Mouse (Mus musculus) left cerebral cortex, postnatal 25 days (tissue): ENCODE results near the gene Hectd4. TPM values are rescaled to one million over a fixed set of nuclear protein-coding genes. Genes with fewer than 3 reads are reported as not detected.
A peak's percentile ranks its signal among the peaks of the same experiment; 100 is the strongest.
"Not testable (repeated sequence)": the region's sequence is repeated elsewhere in the genome, so short reads cannot be mapped to it uniquely, and the experiment has no call there.

Experiments used
- DNase-seq, 2 experiments: peaks; one replicate each; pipeline ENCODE4 v3.0.0; 2022; ENCODE audit warnings: low spot score in 2 of 2, mixed read lengths in 1 of 2
- intact Hi-C: fragments of 180-260 bp; cut with DNase I; formaldehyde crosslinking; loops from one replicate; pipeline ENCODE4 v1.15.1; 2025
- total RNA-seq, 2 experiments: library from RNA; stranded (reverse); gene quantifications; 2 replicates each; pipeline ENCODE4 v1.2.3; 2021

Hectd4 gene
- total RNA-seq, 2 experiments from 2014 or later, result 183 to 193 TPM

GRCm38 (mm10) chr5:121330154-121330816 is 110.3 kb downstream of the Hectd4 start:
- DNase-seq, intact Hi-C loops: not testable (repeated sequence)

- intact Hi-C loops, result no loop called here
- no peak for DNase-seq
Observed at GRCm38 (mm10) chr5:121331731-121332130, 111.7 kb downstream of the Hectd4 start.

- no peak for DNase-seq
- intact Hi-C loops, result no loop called here
Observed at GRCm38 (mm10) chr5:121333976-121334375, 114.0 kb downstream of the Hectd4 start.

- intact Hi-C loops, result no loop called here
- DNase-seq, result no peak
Observed at GRCm38 (mm10) chr5:121334454-121334853, 114.4 kb downstream of the Hectd4 start.

GRCm38 (mm10) chr5:121335426-121335825 is 115.4 kb downstream of the Hectd4 start:
- intact Hi-C loops, result no loop called here
- DNase-seq, result no peak

- peak in 1 of 2 experiments; percentile 58 for DNase-seq
- intact Hi-C loops, result no loop called here
Observed at GRCm38 (mm10) chr5:121336009-121336408, 116.0 kb downstream of the Hectd4 start.

GRCm38 (mm10) chr5:121336776-121337175 is 116.8 kb downstream of the Hectd4 start:
- DNase-seq, result no peak
- intact Hi-C loops, result no loop called here

- no peak for DNase-seq
- intact Hi-C loops, result no loop called here
Observed at GRCm38 (mm10) chr5:121339507-121340230, 119.7 kb downstream of the Hectd4 start.

GRCm38 (mm10) chr5:121340965-121341473 is 121.0 kb downstream of the Hectd4 start:
- intact Hi-C loops, result no loop called here
- DNase-seq, result no peak

- intact Hi-C loops, result no loop called here
- peak in 1 of 2 experiments; percentile 46 for DNase-seq
Observed at GRCm38 (mm10) chr5:121342490-121342889, 122.5 kb downstream of the Hectd4 start.

- intact Hi-C loops, result no loop called here
- no peak for DNase-seq
Observed at GRCm38 (mm10) chr5:121343997-121344396, 124.0 kb downstream of the Hectd4 start.

- intact Hi-C loops, result no loop called here
- no peak for DNase-seq
Observed at GRCm38 (mm10) chr5:121359229-121359628, 139.2 kb downstream of the Hectd4 start.

GRCm38 (mm10) chr5:121361696-121362095 is 141.7 kb downstream of the Hectd4 start:
- intact Hi-C loops, result no loop called here
- DNase-seq, result peak in 1 of 2 experiments; percentile 24

GRCm38 (mm10) chr5:121363441-121363840 is 143.4 kb downstream of the Hectd4 start:
- intact Hi-C loops, result no loop called here
- DNase-seq, result no peak

GRCm38 (mm10) chr5:121366449-121367225 is 146.6 kb downstream of the Hectd4 start:
- no peak for DNase-seq
- intact Hi-C loops, result no loop called here

GRCm38 (mm10) chr5:121367255-121367654 is 147.2 kb downstream of the Hectd4 start:
- DNase-seq, result no peak
- intact Hi-C loops, result no loop called here

GRCm38 (mm10) chr5:121371712-121372111 is 151.7 kb downstream of the Hectd4 start:
- DNase-seq, result no peak
- intact Hi-C loops, result loop anchor here (5.0 kb wide), 1 partner anchor 154 kb away; no protein-coding TSS in a partner anchor

GRCm38 (mm10) chr5:121374790-121375189 is 154.8 kb downstream of the Hectd4 start:
- DNase-seq, result no peak
- intact Hi-C loops, result loop anchor here (5.0 kb wide), 1 partner anchor 157 kb away; no protein-coding TSS in a partner anchor

GRCm38 (mm10) chr5:121376972-121377371 is 157.0 kb downstream of the Hectd4 start:
- intact Hi-C loops, DNase-seq: not testable (repeated sequence)

- peak in 1 of 2 experiments; percentile 37 for DNase-seq
- intact Hi-C loops, result no loop called here
Observed at GRCm38 (mm10) chr5:121378678-121379256, 158.7 kb downstream of the Hectd4 start.
